Mouse (Mus musculus): ENCODE measurements around the gene Drd4.
"Not testable (repeated sequence)": the region's sequence is repeated elsewhere in the genome, so short reads cannot be mapped to it uniquely, and the experiment has no call there.

Drd4 gene

GRCm38 (mm10) chr7:141291921-141292582, at the start of gene Drd4:
Drd4 (plus strand) TSS chr7:141292006.
- no peak for DNase-seq

DNA sequence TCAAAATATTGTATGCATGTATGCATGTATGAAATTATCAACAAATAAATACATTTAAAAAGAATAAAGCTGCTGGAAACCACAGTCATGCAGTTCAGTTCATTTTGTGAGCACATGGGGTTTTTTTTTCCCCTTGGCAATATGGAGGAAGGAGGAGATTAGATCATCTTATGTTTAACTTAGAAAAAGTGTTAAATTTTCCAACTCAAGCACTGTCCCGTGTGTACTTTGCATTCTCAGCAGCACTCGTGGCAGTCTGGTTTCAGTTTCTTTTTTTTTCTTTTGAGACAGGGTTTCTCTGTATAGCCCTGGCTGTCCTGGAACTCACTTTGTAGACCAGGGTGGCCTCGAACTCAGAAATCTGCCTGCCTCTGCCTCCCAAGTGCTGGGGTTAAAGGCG, 41.3 kb upstream of the Drd4 start:
- not testable (repeated sequence) for DNase-seq

DNA sequence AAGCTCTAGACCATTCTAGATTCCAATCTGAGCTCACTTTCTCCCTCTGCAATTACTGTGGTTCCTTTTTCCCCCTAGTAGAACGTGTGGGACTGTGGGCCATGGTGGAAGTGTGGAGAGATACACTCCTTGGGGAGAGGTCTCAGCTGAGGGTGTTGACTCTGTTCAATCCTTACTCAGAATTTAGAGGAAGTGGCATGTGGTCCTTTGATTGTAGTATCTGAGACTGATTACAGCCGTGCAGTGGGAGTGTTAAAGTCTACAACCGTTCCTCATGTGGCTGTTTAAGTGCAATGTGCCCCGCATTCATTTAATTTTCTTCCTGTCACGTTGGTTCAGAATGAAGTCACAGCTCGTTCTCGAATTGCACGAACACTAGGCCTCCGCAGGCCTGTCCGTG, 35.6 kb upstream of the Drd4 start:
- DNase-seq: no peak

DNA sequence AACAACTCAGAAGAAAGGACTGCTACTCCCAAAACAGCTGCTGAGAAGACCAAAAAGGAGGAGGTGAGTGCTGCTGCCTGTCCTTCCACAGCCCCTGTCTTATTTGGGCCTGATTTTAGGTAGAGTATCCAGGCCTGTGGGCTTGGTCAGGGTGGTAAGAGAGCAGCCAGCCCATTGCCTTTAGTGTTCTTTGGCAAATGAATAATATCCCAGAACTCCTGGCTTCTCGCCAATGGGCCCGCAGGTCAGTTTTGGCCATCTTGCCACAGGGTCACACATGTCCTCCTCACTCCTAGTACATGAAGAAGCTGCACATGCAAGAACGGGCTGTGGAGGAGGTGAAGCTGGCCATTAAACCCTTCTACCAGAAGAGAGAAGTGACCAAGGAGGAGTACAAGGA, 30.3 kb upstream of the Drd4 start:
- DNase-seq: no peak

GRCm38 (mm10) chr7:141263640-141264039, 28.2 kb upstream of the Drd4 start:
- no peak for DNase-seq

- DNase-seq: no peak
Measured at GRCm38 (mm10) chr7:141264041-141264700, 27.6 kb upstream of the Drd4 start.

- DNase-seq: peak; percentile 53
Measured at GRCm38 (mm10) chr7:141264761-141265410, 26.9 kb upstream of the Drd4 start.

DNA sequence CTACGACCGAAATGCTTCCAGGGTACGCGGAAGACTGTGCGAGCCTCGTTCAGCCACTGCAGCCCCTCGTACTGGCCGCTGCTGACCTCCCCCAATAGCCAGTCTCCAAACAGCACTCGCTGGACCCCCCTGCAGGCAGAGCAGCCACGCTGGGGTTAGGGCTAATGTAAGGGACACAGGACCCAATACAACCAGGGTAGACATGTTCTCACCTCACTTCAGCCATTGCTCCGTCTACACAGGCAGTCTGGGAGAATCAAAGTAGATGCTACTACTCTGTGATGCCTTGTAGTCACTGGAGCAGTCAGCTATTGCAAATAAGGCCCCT, 26.4 kb upstream of the Drd4 start:
- DNase-seq: no peak

DNA sequence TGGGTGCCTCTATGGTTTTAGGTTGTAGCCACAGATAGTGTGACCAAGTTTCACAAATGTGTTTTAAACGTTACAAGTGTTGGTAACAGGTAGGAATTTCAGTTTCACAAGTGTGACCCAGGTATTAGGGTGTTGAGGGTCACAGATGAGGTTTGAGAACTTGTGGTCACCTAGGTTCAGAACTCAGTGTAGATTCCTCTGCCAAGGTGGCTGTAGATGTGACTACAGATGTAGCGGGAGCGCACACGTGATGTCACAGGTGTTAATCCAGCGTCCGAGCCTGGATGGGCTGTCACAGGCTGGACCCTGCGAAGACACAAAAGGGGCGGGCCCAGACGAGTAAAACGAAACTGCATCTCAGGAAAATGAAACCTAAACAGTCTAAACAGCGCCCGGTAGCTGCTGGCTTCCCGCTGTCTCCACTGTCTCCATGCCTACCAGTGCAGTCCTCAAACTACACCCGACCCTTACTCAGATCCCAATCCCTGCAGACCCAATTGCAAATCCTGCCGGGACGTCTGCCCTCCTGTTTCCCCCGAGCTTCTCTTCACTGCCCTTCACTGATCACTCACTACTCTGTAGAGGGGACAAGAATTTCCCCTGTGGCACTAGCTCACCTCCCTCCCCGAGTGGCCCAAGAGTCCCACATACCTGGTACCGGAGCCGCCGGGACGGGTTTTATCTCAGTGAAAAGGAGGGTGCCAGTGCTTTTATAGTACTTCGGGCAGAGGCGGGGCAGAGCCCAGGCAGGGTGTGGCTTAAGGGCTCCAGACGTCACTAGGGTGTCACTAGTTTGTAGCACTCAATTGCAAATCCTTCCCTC, 25.9 kb upstream of the Drd4 start, which contains the start of gene Irf7:
Irf7 (minus strand) TSS at position 743 of the 823 bp plus-strand sequence.
- DNase-seq: peak; percentile 88

DNA sequence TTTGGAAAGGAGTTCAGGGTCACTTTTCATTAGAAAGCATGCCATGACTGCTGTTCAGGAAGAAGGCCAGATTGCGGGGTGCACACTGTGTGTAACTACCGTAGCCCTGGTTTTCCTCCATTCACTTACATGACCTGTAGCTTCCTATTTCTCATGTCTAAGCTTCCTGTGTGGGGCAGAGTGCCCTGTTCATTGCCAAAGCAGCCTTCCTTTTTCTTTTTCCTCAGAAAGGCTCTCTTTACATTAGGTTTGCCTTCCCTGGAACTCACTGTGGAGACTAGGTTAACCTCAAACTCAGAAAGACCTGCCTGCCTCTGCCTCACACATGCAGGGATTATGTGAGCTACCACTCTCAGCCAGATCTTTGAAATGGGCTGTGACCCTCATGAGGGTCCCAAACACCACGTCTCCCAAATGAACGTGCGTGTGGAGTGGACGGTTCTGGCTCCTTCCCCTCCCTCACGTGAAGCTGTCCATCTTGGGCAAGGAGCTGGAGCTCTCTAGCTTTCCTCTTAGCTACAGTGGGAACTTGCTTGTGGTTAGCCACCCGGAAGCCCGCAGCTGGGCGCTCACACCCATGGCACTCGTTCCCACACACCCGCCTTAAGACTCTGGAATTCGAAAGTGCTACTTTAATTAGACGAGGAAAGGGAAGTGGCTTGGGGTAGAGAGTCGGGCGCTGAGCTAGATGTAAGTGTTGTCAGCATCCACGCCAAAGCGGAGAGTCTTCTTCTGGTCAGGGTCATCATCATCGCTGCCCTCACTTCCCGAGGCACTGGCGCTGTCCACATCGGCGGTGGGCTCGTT, 23.1 kb upstream of the Drd4 start:
- DNase-seq: peak; percentile 71

- no peak for DNase-seq
Measured at GRCm38 (mm10) chr7:141269273-141269545, 22.6 kb upstream of the Drd4 start.

- DNase-seq: no peak
Measured at GRCm38 (mm10) chr7:141270631-141271030, 21.2 kb upstream of the Drd4 start.

GRCm38 (mm10) chr7:141275356-141275755, 16.4 kb upstream of the Drd4 start:
- DNase-seq: no peak

- DNase-seq: no peak
Measured at GRCm38 (mm10) chr7:141276546-141276945, 15.3 kb upstream of the Drd4 start, which contains the start of gene Cdhr5. Cdhr5 (minus strand) TSS chr7:141276786.

- no peak for DNase-seq
Measured at GRCm38 (mm10) chr7:141277701-141278678, 13.8 kb upstream of the Drd4 start.

DNA sequence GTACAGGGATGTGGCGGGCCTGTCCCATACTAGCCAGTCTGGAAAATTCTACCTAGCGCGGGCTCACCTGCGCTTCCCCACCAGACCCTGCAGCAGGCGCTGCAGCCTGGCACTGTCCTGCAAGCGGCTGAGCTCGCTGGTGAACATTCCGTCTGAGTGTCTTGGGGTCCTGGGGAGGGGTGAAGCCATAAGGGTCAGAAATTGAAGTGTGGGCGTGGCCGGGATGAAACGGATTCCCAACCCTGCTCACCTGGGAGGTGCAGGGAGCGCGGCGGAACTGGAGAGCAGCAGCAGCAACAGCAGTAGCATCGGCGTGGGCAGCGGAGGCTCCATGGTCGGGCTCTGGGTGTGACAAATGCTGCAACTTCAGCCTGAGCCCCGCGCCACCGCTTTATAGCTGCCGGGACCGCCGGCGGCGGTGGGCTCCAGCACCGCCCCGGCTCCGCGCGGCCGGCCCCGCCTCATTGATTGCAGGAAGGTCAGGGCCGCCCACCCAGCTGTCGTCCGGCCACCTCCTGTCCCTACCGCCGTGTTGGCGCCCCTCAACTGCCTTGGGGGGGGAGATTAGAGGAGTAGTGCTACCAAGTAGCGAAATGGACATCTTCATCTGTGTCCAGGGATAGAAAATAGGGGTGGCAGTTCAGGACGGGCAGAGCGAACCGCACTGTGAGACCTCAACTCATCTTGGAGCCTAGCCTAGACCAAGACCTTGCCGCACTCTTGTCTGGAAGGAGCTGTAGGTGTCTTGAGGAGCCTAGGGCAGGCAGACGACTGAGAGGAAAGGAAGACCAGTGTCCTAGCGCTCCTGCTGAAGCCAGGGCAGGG, 12.8 kb upstream of the Drd4 start, which contains the start of gene Sct:
Sct (minus strand) TSS at position 368 of the 825 bp plus-strand sequence.
- DNase-seq: peak; percentile 17

GRCm38 (mm10) chr7:141281442-141281841, 10.4 kb upstream of the Drd4 start:
- no peak for DNase-seq

- no peak for DNase-seq
Measured at GRCm38 (mm10) chr7:141282756-141283155, 9.1 kb upstream of the Drd4 start.

DNA sequence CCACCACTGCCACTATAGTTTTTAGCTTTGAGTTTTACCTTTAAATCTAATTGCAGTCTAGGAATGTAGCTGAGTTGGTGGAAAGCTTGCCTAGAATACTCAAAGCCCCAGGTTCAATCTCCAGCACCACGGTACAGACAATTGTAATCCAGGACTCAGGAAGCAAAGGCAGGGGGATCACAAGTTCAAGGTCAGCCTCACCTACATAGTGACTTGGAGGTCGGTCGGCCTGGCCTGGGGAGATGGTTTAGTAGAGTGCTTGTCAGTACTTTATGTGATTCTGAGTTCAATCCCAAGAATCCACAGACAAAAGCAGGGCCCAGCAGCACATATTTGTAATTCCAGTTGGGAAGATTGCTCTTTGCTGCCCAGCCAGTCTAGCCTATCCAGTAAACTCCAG, 3.8 kb upstream of the Drd4 start:
- no peak for DNase-seq

All from lung, postnatal 36 days (tissue).